Mouse (Mus musculus): ENCODE results near the gene Tyk2. TPM values are rescaled to one million over a fixed set of nuclear protein-coding genes. Genes with fewer than 3 reads are reported as not detected.

Gene Tyk2
- polyA plus RNA-seq (2015; fragmentation: Nextera tagmentation; extraction: Ambion mirVana), result 12.7 and 15.6 TPM in 2 replicates

GRCm38 (mm10) chr9:21131059-21131956, at the start of gene Tyk2:
TSS of gene Tyk2 (minus strand) at chr9:21131243.
- no peaks in the 10 kb centered on the region for H3K27me3 ChIP-seq
- no peaks in the 10 kb centered on the region for H3K9me3 ChIP-seq
- WGBS, result 5% methylated on average over 37 of the region's 37 CpGs
- ATAC-seq (ENCODE audit: borderline replicate concordance, extremely low read depth, low FRiP score, low TSS enrichment), result peak; percentile 98
- peak within 1 kb of the TSS; percentile 64 for H3K4me2 ChIP-seq
- H3K27ac ChIP-seq, result peak within 1 kb of the TSS; percentile 53
- H3K4me1 ChIP-seq, result peaks cover 14% of the 10 kb centered on the region
- H3K4me3 ChIP-seq, result peak within 1 kb of the TSS; percentile 71
- H3K36me3 ChIP-seq, result peaks cover 15% of the 10 kb centered on the region; the same call in 1 of the 2 replicates
- H3K9ac ChIP-seq, result peak within 1 kb of the TSS; percentile 58

- Histone ChIP-seq H3K27ac (no peak overlapping the region), H3K9me3 (no peaks in the 10 kb centered on the region), H3K9ac (no peak overlapping the region), H3K4me3 (no peak overlapping the region), H3K36me3 (no peaks in the 10 kb centered on the region), H3K27me3 (no peaks in the 10 kb centered on the region; the same call in 1 of the 2 replicates), H3K4me1 (peaks cover 26% of the 10 kb centered on the region), H3K4me2 (no peak overlapping the region)
- no peak for ATAC-seq (ENCODE audit: borderline replicate concordance, extremely low read depth, low FRiP score, low TSS enrichment)
- WGBS, result 60% methylated on average over 1 of the region's 1 CpGs
Observed at GRCm38 (mm10) chr9:21180841-21181240, 49.8 kb upstream of the Tyk2 start.

- no peak overlapping the region for H3K9ac ChIP-seq
- H3K4me1 ChIP-seq, result peaks cover 26% of the 10 kb centered on the region
- H3K4me2 ChIP-seq, result no peak overlapping the region
- H3K27ac ChIP-seq, result no peak overlapping the region
- H3K36me3 ChIP-seq, result no peaks in the 10 kb centered on the region
- ATAC-seq (ENCODE audit: borderline replicate concordance, extremely low read depth, low FRiP score, low TSS enrichment), result no peak
- H3K9me3 ChIP-seq, result no peaks in the 10 kb centered on the region
- no peak overlapping the region for H3K4me3 ChIP-seq
- H3K27me3 ChIP-seq, result no peaks in the 10 kb centered on the region; the same call in 1 of the 2 replicates
- WGBS, result 50% methylated on average over 4 of the region's 4 CpGs
Observed at GRCm38 (mm10) chr9:21180402-21180801, 49.4 kb upstream of the Tyk2 start.

GRCm38 (mm10) chr9:21172364-21172763, 41.3 kb upstream of the Tyk2 start:
- 68% methylated on average over 6 of the region's 6 CpGs for WGBS
- Histone ChIP-seq H3K4me2 (no peak overlapping the region), H3K36me3 (no peaks in the 10 kb centered on the region), H3K27ac (no peak overlapping the region), H3K4me1 (peaks cover 15% of the 10 kb centered on the region), H3K27me3 (no peaks in the 10 kb centered on the region), H3K9ac (no peak overlapping the region), H3K4me3 (no peak overlapping the region), H3K9me3 (no peaks in the 10 kb centered on the region)
- no peak for ATAC-seq (ENCODE audit: borderline replicate concordance, extremely low read depth, low FRiP score, low TSS enrichment)

- 41% methylated on average over 1 of the region's 1 CpGs for WGBS
- no peak overlapping the region for H3K4me2 ChIP-seq
- H3K4me1 ChIP-seq, result peaks cover 46% of the 10 kb centered on the region
- no peak for ATAC-seq (ENCODE audit: borderline replicate concordance, extremely low read depth, low FRiP score, low TSS enrichment)
- H3K9me3 ChIP-seq, result no peaks in the 10 kb centered on the region
- no peak overlapping the region for H3K9ac ChIP-seq
- no peak overlapping the region for H3K27ac ChIP-seq
- H3K27me3 ChIP-seq, result peaks cover 31% of the 10 kb centered on the region
- no peaks in the 10 kb centered on the region for H3K36me3 ChIP-seq
- no peak overlapping the region for H3K4me3 ChIP-seq
Observed at GRCm38 (mm10) chr9:21169157-21169556, 38.1 kb upstream of the Tyk2 start.

- peak; percentile 46; the same call in 1 of the 2 replicates for ATAC-seq (ENCODE audit: borderline replicate concordance, extremely low read depth, low FRiP score, low TSS enrichment)
- peak overlapping the region; percentile 90 for H3K27ac ChIP-seq
- peak overlapping the region; percentile 12 for H3K4me3 ChIP-seq
- WGBS, result 8% methylated on average over 30 of the region's 30 CpGs
- H3K9me3 ChIP-seq, result no peaks in the 10 kb centered on the region
- H3K9ac ChIP-seq, result peak overlapping the region; percentile 5; the same call in 1 of the 2 replicates
- peaks cover 38% of the 10 kb centered on the region for H3K27me3 ChIP-seq
- H3K4me2 ChIP-seq, result peak overlapping the region; percentile 95
- H3K36me3 ChIP-seq, result no peaks in the 10 kb centered on the region
- peaks cover 49% of the 10 kb centered on the region for H3K4me1 ChIP-seq
Observed at GRCm38 (mm10) chr9:21168161-21169123, 37.4 kb upstream of the Tyk2 start.

GRCm38 (mm10) chr9:21167140-21168097, 36.4 kb upstream of the Tyk2 start:
- Histone ChIP-seq H3K9me3 (no peaks in the 10 kb centered on the region), H3K36me3 (no peaks in the 10 kb centered on the region), H3K4me1 (peaks cover 49% of the 10 kb centered on the region), H3K27me3 (peaks cover 47% of the 10 kb centered on the region), H3K4me3 (peak overlapping the region; percentile 12), H3K27ac (peak overlapping the region; percentile 90), H3K4me2 (peak overlapping the region; percentile 95), H3K9ac (0 out of 2 replicates have a peak overlapping the region, but pooled peaks have one; percentile 5)
- WGBS, result 48% methylated on average over 10 of the region's 10 CpGs
- ATAC-seq (ENCODE audit: borderline replicate concordance, extremely low read depth, low FRiP score, low TSS enrichment), result no peak

GRCm38 (mm10) chr9:21166516-21166915, 35.5 kb upstream of the Tyk2 start:
- H3K9me3 ChIP-seq, result no peaks in the 10 kb centered on the region
- H3K9ac ChIP-seq, result peak overlapping the region; percentile 59
- H3K27me3 ChIP-seq, result peaks cover 56% of the 10 kb centered on the region
- WGBS, result 23% methylated on average over 3 of the region's 3 CpGs
- H3K4me1 ChIP-seq, result peaks cover 51% of the 10 kb centered on the region
- H3K36me3 ChIP-seq, result no peaks in the 10 kb centered on the region
- H3K27ac ChIP-seq, result no peak overlapping the region
- H3K4me3 ChIP-seq, result peak overlapping the region; percentile 55
- H3K4me2 ChIP-seq, result peak overlapping the region; percentile 95
- ATAC-seq (ENCODE audit: borderline replicate concordance, extremely low read depth, low FRiP score, low TSS enrichment), result no peak

GRCm38 (mm10) chr9:21165952-21166451, 35.0 kb upstream of the Tyk2 start:
- peaks cover 53% of the 10 kb centered on the region for H3K4me1 ChIP-seq
- under 1% methylated on average over 44 of the region's 47 CpGs for WGBS
- no peak overlapping the region for H3K27ac ChIP-seq
- H3K9ac ChIP-seq, result peak overlapping the region; percentile 59
- peaks cover 57% of the 10 kb centered on the region for H3K27me3 ChIP-seq
- H3K4me3 ChIP-seq, result peak overlapping the region; percentile 55
- peak; percentile 9 for ATAC-seq (ENCODE audit: borderline replicate concordance, extremely low read depth, low FRiP score, low TSS enrichment)
- peak overlapping the region; percentile 95 for H3K4me2 ChIP-seq
- H3K36me3 ChIP-seq, result no peaks in the 10 kb centered on the region
- no peaks in the 10 kb centered on the region for H3K9me3 ChIP-seq

GRCm38 (mm10) chr9:21165041-21165951, 34.3 kb upstream of the Tyk2 start, which contains the start of gene Pde4a:
TSS of gene Pde4a (plus strand) at chr9:21165714.
- Histone ChIP-seq H3K4me1 (peaks cover 55% of the 10 kb centered on the region), H3K4me2 (peak within 1 kb of the TSS; percentile 95), H3K9ac (peak within 1 kb of the TSS; percentile 59), H3K36me3 (no peaks in the 10 kb centered on the region), H3K27ac (no peak within 1 kb of the TSS), H3K27me3 (peaks cover 61% of the 10 kb centered on the region), H3K4me3 (peak within 1 kb of the TSS; percentile 55), H3K9me3 (no peaks in the 10 kb centered on the region)
- ATAC-seq (ENCODE audit: borderline replicate concordance, extremely low read depth, low FRiP score, low TSS enrichment), result peak; percentile 5
- under 1% methylated on average over 78 of the region's 86 CpGs for WGBS
